Mouse (Mus musculus): Measurements from ENCODE around the gene Scamp3. TPM values are rescaled to one million over a fixed set of nuclear protein-coding genes. Genes with fewer than 3 reads are reported as not detected.

Scamp3 gene
- polyA plus RNA-seq, 1 experiment from 2014 or later: 108 TPM

DNA sequence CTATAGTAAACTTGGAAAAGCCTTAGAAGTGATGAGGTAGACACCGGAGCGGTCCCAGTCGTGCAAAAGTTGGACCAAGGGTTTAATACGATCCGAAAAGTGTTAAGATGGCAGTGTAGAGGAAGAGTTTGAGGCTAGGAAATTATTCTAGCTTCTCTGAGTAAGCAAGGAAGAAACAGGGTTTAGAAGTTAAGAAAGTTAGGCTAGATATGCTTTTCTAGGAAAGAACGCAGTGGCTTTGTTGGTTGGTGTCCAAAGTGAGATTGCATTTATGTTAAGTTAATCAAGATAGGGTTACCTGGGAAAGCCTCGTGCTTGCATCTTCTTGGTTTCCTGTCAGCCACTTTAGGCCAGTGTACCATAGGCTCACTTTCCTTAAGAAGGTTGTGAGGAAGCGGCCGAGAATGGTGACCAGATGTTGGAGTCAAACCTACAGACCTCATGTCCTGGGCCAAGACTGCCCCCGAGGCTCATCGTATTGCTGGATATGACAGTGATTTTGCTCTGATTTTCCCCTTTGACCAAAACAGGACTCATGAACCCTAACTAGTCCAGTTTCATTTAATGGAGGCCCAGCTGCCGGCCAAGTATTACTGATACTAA, 11.9 kb upstream of the Scamp3 start:
- peaks cover 29% of the 10 kb centered on the region for H3K4me1 ChIP-seq
- no peak for DNase-seq (ENCODE audit: low spot score)
- peak overlapping the region; percentile 99 for H3K27ac ChIP-seq (replicated peaks)
- no peaks in the 10 kb centered on the region for H3K27me3 ChIP-seq (replicated peaks; ENCODE audit: low read depth, poor library complexity, severe bottlenecking)
- peaks cover 44% of the 10 kb centered on the region for H3K36me3 ChIP-seq (replicated peaks)
- H3K9me3 ChIP-seq: no peaks in the 10 kb centered on the region
- WGBS: 22% methylated on average over 12 of the region's 12 CpGs
- peak overlapping the region; percentile 95 for H3K4me3 ChIP-seq

DNA sequence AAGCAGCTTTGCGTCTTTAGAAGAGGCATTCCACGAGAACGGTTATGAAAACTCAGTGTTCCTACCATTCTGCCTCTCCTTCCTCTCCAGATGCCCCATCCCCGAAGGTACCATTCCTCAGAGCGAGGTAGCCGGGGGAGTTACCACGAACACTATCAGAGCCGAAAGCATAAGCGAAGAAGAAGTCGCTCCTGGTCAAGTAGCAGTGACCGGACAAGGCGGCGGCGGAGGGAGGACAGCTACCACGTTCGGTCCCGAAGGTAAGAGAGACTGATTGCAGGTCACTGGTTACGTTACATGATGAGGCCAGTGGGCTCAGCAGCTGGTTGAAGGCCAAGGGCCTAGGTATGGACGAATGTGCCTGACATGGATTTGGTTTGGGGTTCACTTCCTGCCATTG, 10.3 kb upstream of the Scamp3 start:
- Histone ChIP-seq H3K36me3 (replicated peaks) (peaks cover 60% of the 10 kb centered on the region), H3K4me3 (0 out of 2 replicates have a peak overlapping the region, but pooled peaks have one; percentile 6), H3K27me3 (replicated peaks; ENCODE audit: low read depth, poor library complexity, severe bottlenecking) (no peaks in the 10 kb centered on the region), H3K27ac (replicated peaks) (no peak overlapping the region), H3K9me3 (no peaks in the 10 kb centered on the region), H3K4me1 (peaks cover 28% of the 10 kb centered on the region)
- no peak for DNase-seq (ENCODE audit: low spot score)
- 92% methylated on average over 19 of the region's 19 CpGs for WGBS

DNA sequence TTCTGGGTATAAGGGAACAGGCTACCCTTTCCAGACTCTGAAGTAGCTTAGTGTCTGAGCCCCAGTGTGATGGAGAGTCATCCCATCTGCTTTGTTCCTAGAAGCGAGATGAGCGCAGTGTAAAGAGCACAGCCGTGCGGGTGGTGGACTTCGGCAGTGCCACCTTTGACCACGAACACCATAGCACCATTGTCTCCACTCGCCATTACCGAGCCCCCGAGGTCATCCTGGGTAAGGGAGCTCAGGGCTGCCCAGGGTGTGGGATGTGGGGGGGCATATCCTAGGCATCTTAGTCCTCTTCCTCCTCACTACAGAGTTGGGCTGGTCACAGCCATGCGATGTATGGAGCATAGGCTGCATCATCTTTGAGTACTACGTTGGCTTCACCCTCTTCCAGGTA, 2.4 kb upstream of the Scamp3 start:
- H3K9me3 ChIP-seq: no peaks in the 10 kb centered on the region
- H3K4me1 ChIP-seq: peaks cover 15% of the 10 kb centered on the region
- peaks cover 83% of the 10 kb centered on the region for H3K36me3 ChIP-seq (replicated peaks)
- no peak overlapping the region for H3K4me3 ChIP-seq
- H3K27ac ChIP-seq (replicated peaks): no peak overlapping the region
- H3K27me3 ChIP-seq (replicated peaks; ENCODE audit: low read depth, poor library complexity, severe bottlenecking): no peaks in the 10 kb centered on the region
- no peak for DNase-seq (ENCODE audit: low spot score)
- 90% methylated on average over 11 of the region's 11 CpGs for WGBS

DNA sequence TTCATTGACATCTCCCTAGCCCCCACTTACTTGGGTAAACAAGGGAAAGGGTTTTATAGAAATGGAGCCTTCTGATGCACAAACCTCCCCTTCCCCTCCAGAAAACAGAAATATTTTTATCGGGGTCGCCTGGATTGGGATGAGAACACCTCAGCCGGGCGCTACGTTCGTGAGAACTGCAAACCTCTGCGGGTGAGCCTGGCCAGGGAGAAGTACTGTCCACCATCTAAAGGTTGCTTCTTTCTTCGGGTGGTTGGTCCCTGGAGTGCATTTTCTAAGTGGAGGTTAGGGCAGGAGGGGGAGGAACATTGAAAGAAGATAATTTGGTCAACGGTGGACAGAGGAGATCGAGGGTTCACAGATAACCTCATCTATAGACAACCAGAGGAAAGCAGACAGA, 1.7 kb upstream of the Scamp3 start:
- Histone ChIP-seq H3K4me3 (no peak overlapping the region), H3K4me1 (peaks cover 15% of the 10 kb centered on the region), H3K27me3 (replicated peaks; ENCODE audit: low read depth, poor library complexity, severe bottlenecking) (no peaks in the 10 kb centered on the region), H3K27ac (replicated peaks) (no peak overlapping the region), H3K36me3 (replicated peaks) (peaks cover 83% of the 10 kb centered on the region), H3K9me3 (no peaks in the 10 kb centered on the region)
- DNase-seq (ENCODE audit: low spot score): no peak
- WGBS: 94% methylated on average over 10 of the region's 10 CpGs

DNA sequence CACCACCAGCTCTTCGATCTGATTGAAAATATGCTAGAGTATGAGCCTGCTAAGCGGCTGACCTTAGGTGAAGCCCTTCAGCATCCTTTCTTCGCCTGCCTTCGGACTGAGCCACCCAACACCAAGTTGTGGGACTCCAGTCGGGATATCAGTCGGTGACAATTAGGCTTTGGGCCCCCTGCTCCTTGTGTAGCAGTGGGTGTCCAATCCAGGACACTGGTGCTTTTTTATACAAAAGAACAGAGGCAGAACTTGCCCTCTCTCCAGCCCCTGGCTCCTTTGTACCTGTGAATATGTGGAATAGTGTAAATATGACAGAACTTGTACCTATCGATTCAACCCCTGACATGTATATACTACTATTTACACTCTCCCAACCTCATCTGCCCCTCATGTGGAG, 852 bp upstream of the Scamp3 start:
- Histone ChIP-seq H3K27me3 (replicated peaks; ENCODE audit: low read depth, poor library complexity, severe bottlenecking) (no peaks in the 10 kb centered on the region), H3K4me1 (peaks cover 15% of the 10 kb centered on the region), H3K4me3 (peak overlapping the region; percentile 84; the same call in 1 of the 2 replicates), H3K9me3 (no peaks in the 10 kb centered on the region), H3K27ac (replicated peaks) (no peak overlapping the region; the same call in none of the 2 replicates), H3K36me3 (replicated peaks) (peaks cover 83% of the 10 kb centered on the region)
- WGBS: 81% methylated on average over 7 of the region's 7 CpGs
- DNase-seq (ENCODE audit: low spot score): no peak

DNA sequence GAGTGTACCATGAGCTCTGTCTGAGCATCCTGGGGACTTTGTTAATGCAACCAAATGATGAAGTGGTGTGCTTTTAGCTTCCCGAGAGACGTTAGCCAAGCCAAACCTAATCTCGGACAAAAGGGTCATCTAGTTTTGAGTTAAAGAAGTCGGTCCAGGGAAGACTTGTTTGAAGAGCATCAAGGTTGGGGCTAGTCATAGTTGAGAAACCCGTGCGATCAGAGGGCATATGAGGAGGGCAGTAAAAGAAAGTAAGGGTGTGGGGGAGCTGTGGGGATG, 773 bp downstream of the Scamp3 start:
- peak overlapping the region; percentile 88 for H3K27ac ChIP-seq (replicated peaks)
- WGBS: 14% methylated on average over 6 of the region's 6 CpGs

DNA sequence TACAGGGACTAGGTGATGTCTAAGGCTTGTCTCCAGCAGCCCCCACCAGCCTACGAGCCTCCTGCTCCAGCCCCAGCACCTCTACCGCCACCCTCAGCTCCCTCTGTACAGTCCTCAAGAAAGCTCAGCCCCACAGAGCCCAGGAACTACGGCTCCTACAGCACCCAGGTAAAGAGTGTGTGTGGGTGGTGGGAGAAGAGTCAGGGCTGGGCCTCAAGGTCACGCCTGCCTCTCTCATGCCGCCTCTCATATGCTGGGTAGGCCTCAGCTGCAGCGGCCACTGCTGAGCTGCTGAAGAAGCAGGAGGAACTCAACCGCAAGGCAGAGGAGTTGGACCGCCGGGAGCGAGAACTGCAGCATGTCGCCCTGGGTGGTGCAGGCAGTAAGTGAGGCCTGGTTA, 1.8 kb downstream of the Scamp3 start:
- DNase-seq (ENCODE audit: low spot score): no peak
- WGBS: 94% methylated on average over 11 of the region's 11 CpGs
- H3K4me3 ChIP-seq: peak overlapping the region; percentile 84
- H3K36me3 ChIP-seq (replicated peaks): peaks cover 70% of the 10 kb centered on the region
- H3K4me1 ChIP-seq: peaks cover 31% of the 10 kb centered on the region
- no peaks in the 10 kb centered on the region for H3K27me3 ChIP-seq (replicated peaks; ENCODE audit: low read depth, poor library complexity, severe bottlenecking)
- no peaks in the 10 kb centered on the region for H3K9me3 ChIP-seq
- no peak overlapping the region; the same call in 1 of the 2 replicates for H3K27ac ChIP-seq (replicated peaks)

More for the DNA sequence above, 773 bp downstream of the Scamp3 start:
- Histone ChIP-seq H3K36me3 (replicated peaks) (peaks cover 80% of the 10 kb centered on the region), H3K4me1 (peaks cover 21% of the 10 kb centered on the region), H3K27me3 (replicated peaks; ENCODE audit: low read depth, poor library complexity, severe bottlenecking) (no peaks in the 10 kb centered on the region), H3K4me3 (peak overlapping the region; percentile 84), H3K9me3 (no peaks in the 10 kb centered on the region)
- DNase-seq (ENCODE audit: low spot score): no peak

DNA sequence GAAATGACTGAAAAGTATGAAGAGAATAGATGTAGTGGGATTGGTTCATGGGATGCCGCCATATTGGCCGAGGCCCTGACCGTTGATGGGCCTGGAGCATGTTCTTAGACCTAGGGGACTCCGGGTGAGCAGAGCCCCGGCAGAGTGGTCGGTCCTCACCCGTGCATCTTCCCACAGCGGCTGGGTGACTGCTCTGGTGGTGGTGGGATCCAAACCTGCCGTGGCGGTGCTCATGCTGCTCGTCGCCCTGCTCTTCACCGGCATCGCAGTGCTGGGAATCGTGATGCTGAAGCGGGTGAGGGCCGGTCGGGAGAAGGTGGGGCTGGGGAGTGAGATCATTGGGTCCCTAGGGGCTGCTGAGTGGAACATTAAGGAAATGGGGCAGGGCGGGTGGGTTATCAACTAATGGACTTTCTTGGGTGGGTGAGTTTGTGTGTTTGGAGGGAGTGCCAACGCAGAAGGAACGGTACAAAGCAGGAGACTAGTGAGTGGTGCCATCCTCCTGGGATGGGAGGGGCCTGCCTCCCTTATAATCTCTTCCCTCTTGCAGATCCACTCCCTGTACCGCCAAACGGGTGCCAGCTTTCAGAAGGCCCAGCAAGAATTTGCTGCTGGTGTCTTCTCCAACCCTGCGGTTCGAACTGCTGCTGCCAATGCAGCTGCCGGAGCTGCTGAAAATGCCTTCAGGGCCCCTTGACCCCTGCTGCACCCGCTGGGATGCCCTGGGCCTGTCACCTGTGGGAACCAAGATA, 4.7 kb downstream of the Scamp3 start:
- Histone ChIP-seq H3K27ac (replicated peaks) (no peak overlapping the region), H3K9me3 (no peaks in the 10 kb centered on the region), H3K4me1 (peaks cover 53% of the 10 kb centered on the region), H3K4me3 (peak overlapping the region; percentile 77; the same call in 1 of the 2 replicates), H3K36me3 (replicated peaks) (peaks cover 47% of the 10 kb centered on the region), H3K27me3 (replicated peaks; ENCODE audit: low read depth, poor library complexity, severe bottlenecking) (peaks cover 4% of the 10 kb centered on the region)
- WGBS: 91% methylated on average over 27 of the region's 27 CpGs
- no peak for DNase-seq (ENCODE audit: low spot score)

DNA sequence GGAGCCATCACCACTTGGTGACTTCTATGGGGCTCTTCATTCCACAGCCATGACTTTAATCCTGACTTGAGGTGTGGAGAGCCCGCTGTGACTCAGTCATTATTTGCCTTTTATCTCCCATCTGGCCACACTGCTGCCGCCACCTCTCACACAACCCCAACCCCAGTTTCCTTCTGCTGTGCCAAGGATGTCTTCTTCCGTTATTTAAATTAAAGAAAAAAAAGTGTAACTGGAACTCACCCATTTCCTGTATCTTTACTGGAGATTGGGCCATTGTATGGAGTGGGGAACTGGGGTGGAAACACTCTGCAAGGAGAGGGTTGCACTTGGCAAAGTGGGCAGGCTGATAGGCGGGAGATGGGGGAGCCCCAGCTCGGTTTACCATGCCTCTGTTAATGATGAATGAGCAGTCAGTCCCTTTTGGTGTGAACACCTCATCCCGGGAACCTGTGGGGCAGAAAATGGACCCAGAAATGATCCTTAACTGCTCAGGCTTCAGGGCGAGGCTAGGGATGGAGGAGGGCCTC, 5.3 kb downstream of the Scamp3 start:
- peak overlapping the region; percentile 77 for H3K4me3 ChIP-seq
- peak overlapping the region; percentile 93 for H3K27ac ChIP-seq (replicated peaks)
- WGBS: 54% methylated on average over 7 of the region's 7 CpGs
- no peaks in the 10 kb centered on the region for H3K9me3 ChIP-seq
- H3K4me1 ChIP-seq: peaks cover 60% of the 10 kb centered on the region
- H3K27me3 ChIP-seq (replicated peaks; ENCODE audit: low read depth, poor library complexity, severe bottlenecking): peaks cover 11% of the 10 kb centered on the region
- H3K36me3 ChIP-seq (replicated peaks): peaks cover 53% of the 10 kb centered on the region
- no peak for DNase-seq (ENCODE audit: low spot score)

DNA sequence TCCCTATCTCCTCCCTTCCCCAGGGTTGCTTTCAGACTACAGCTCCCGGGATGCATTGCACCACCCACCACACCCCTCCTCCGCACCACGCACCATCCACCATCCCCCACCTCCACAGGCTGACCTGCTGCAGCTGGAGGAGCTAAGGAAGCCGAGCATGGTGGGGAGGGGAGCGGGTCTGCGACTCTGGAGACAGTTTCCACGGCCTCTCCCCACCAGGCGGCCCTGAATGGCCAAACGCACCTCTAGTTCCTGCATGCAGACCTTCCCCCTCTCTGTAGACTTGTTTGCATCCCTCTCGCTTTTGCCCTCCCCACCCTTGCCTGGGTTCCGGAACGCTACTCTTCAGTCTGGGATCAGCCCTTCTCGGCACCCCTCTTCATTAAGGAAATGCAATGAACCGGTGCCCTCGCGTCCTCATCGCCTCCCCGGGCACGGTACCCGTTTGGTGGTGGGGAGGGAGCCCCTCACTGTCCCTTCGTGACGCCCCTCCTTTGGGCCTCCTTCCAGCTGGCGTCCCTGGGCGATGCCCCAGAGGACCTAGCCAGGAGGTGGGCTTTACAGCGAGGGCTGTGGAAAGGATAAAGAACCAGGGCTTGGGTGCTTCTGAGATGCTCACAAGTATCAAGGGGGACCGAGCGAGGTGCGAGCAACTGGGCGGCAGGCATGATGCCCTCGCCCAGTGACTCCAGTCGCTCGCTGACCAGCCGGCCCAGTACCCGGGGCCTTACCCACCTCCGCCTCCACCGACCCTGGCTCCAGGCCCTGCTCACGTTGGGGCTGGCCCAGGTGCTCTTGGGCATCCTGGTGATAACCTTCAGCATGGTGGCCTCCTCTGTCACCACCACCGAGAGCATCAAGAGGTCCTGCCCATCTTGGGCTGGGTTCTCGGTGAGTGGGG, 6.0 kb downstream of the Scamp3 start, which contains the start of gene Fam189b:
Fam189b (plus strand) TSS at position 86 of the 901 bp plus-strand sequence.
- peaks cover 59% of the 10 kb centered on the region for H3K36me3 ChIP-seq (replicated peaks)

DNA sequence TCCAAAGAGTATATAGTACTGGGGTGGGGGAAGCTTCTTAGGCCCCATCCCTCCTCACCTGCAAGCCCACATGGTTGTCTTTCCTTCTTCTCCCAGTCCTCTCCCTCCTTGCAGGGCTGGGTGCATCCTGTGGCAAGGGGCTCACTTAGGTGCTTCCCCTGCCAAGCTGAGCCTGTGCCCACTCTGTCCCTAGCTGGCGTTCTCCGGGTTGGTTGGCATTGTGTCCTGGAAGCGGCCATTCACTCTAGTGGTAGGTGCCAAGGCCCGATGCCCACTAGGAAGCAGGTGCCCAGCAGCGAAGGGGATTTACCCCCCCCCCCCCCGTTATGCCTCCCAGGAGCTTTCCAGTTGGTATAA, 6.7 kb downstream of the Scamp3 start:
- H3K9me3 ChIP-seq: no peaks in the 10 kb centered on the region
- no peak for DNase-seq (ENCODE audit: low spot score)
- H3K4me3 ChIP-seq: peak overlapping the region; percentile 77
- WGBS: 77% methylated on average over 6 of the region's 6 CpGs
- H3K27me3 ChIP-seq (replicated peaks; ENCODE audit: low read depth, poor library complexity, severe bottlenecking): peaks cover 21% of the 10 kb centered on the region
- H3K4me1 ChIP-seq: peaks cover 58% of the 10 kb centered on the region
- H3K27ac ChIP-seq (replicated peaks): peak overlapping the region; percentile 93
- peaks cover 61% of the 10 kb centered on the region for H3K36me3 ChIP-seq (replicated peaks)

More for the DNA sequence above, 6.0 kb downstream of the Scamp3 start, which contains the start of gene Fam189b:
- H3K4me3 ChIP-seq: peak within 1 kb of the TSS; percentile 77
- peak; percentile 91 for DNase-seq (ENCODE audit: low spot score)
- WGBS: 6% methylated on average over 39 of the region's 39 CpGs
- H3K27me3 ChIP-seq (replicated peaks; ENCODE audit: low read depth, poor library complexity, severe bottlenecking): peaks cover 16% of the 10 kb centered on the region
- H3K9me3 ChIP-seq: no peaks in the 10 kb centered on the region
- H3K4me1 ChIP-seq: peaks cover 60% of the 10 kb centered on the region
- H3K27ac ChIP-seq (replicated peaks): peak within 1 kb of the TSS; percentile 93

DNA sequence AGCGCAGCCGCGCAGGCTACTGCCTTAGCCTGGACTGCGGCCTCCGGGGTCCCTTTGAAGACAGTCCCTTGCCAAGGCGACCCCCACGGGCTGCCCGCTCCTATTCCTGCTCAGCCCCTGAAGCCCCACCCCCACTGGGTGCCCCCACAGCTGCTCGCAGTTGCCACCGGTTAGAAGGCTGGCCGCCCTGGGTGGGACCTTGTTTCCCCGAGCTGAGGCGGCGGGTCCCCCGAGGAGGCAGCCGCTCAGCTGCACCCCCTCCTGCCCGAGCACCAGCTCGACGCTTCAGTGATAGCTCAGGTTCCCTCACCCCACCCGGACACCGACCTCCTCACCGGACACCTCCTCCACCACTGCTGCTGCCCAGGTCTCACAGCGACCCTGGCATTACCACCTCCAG, 9.9 kb downstream of the Scamp3 start:
- no peak overlapping the region for H3K27ac ChIP-seq (replicated peaks)

More for the DNA sequence above, 9.9 kb downstream of the Scamp3 start:
- Histone ChIP-seq H3K27me3 (replicated peaks; ENCODE audit: low read depth, poor library complexity, severe bottlenecking) (peaks cover 21% of the 10 kb centered on the region), H3K36me3 (replicated peaks) (peaks cover 29% of the 10 kb centered on the region), H3K4me1 (peaks cover 55% of the 10 kb centered on the region), H3K4me3 (no peak overlapping the region), H3K9me3 (no peaks in the 10 kb centered on the region)
- no peak for DNase-seq (ENCODE audit: low spot score)
- 34% methylated on average over 23 of the region's 23 CpGs for WGBS
